Mouse (Mus musculus) thymus, adult 2 months (tissue): ENCODE measurements around the gene Wsb1.

Source experiments
- CTCF ChIP-seq: fragments of 200-500 bp; IDR thresholded peaks from 2 replicates; pipeline ENCODE4 v1.5.1; 2012; ENCODE audit warnings: mild to moderate bottlenecking, control low read depth, low read length, moderate library complexity, borderline replicate concordance; ENCODE audit not compliant: control insufficient read depth, poor library complexity, insufficient read depth; ENCODE audit errors: extremely low read depth
- POLR2A ChIP-seq: fragments of 200-500 bp; IDR thresholded peaks from 2 replicates; pipeline ENCODE4 v1.6.1; 2012; ENCODE audit warnings: mild to moderate bottlenecking, low read length, control low read depth, moderate library complexity; ENCODE audit not compliant: control insufficient read depth, poor library complexity, insufficient read depth; ENCODE audit errors: extremely low read depth

DNA sequence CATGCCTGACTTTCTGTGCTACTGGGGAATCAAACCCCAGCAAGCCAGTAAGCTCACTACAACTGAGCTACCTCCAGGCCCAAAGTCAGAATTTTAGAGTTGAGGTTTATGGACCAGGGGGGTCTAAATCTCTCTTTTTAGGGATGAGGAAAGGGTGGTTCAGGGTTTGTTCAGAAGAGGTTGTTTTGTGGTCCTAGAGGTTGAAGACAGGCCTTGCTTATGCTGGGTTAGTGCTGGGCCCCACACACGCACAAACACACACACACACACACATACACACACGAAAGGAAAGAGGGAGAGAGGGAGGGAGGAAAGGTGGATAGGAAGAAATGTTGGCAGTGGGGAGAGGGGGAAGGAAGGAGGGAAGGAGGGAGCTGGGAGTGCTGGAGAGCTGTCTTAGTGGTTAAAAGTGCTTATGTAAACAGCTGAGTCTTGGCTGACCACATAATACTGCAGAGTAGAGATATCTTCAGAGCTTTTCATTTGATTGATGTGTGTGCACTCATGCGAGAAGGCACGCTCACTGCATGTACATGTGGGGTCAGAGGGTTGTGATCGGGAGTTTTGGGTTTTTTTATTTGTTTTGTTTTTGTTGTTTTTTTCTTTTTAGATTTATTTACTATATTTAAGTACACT, 42.5 kb upstream of the Wsb1 start, which contains the start of gene Gm9964:
- no peak for TF ChIP-seq CTCF
- TF ChIP-seq POLR2A = no peak
